Mouse (Mus musculus) gastrocnemius, adult 18-20 months (tissue): ENCODE results near the gene Aspg. TPM values are rescaled to one million over a fixed set of nuclear protein-coding genes. Genes with fewer than 3 reads are reported as not detected.
A peak's percentile ranks its signal among the peaks of the same experiment; 100 is the strongest.

Experiments
- DNase-seq: peaks from one replicate; pipeline ENCODE4 v3.0.0; 2021; ENCODE audit warnings: low spot score
- long read RNA-seq, 2 experiments: library from polyadenylated mRNA; stranded (forward); transcript quantifications; one replicate each; pipeline ENCODE4 v2.0.0; 2021
- total RNA-seq, 2 experiments: library from RNA; stranded (reverse); gene quantifications; 2 replicates each; pipeline ENCODE4 v1.2.3; 2021

Aspg gene
- not detected for total RNA-seq
- long read RNA-seq, experiment 1, result 0 reads
- long read RNA-seq, experiment 2, result 0 reads

DNA sequence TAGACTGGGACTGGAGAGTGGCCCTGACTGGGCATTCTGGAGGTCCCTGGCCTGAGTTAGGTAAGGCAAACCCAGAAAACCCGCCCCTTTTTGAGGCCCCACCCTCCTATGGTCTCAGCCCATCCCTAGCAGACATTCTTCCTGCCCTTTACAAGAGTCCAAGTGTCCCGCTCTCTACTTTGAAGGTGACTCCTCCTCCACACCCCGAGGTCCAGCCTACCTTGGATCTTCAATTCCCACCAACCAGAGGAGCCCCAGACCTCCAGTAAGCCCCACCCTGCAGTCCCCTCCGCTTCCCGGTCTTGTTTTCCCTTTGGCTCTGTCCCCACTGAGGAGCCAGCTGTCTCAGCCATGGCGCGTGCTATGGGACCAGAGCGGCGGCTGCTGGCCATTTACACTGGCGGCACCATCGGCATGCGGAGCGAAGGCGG, at the start of gene Aspg:
Gene Aspg, plus strand, starts transcription at position 139 of the 431 bp plus-strand sequence.
- DNase-seq, result no peak

GRCm38 (mm10) chr12:112077651-112078050, 28.8 kb upstream of the Aspg start:
- DNase-seq, result peak; percentile 45

- no peak for DNase-seq
Measured at GRCm38 (mm10) chr12:112079911-112080310, 26.6 kb upstream of the Aspg start.

DNA sequence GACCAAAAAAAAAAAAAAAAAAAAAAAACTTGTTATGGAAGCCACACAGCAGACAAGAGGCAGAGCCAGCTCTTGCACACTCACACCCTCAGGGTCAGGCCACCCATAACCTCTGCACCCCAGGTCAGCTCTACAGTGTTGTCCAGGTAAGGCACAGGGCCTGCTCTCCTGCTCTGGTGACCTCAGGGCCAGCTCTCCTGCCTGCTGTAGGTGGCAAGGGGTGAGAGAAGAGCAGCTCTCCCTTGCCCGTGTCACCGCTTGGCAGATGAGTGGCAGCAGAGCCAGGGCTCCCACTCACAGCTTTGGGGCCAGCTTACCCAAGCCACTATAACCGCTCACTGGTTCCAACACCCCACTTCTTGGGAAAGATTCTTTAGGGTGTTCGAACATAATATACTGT, 25.6 kb upstream of the Aspg start:
- no peak for DNase-seq

GRCm38 (mm10) chr12:112082241-112082640, 24.2 kb upstream of the Aspg start:
- DNase-seq, result no peak

GRCm38 (mm10) chr12:112086250-112086649, 20.2 kb upstream of the Aspg start:
- DNase-seq, result no peak

- DNase-seq, result no peak
Measured at GRCm38 (mm10) chr12:112086726-112087125, 19.8 kb upstream of the Aspg start.

DNA sequence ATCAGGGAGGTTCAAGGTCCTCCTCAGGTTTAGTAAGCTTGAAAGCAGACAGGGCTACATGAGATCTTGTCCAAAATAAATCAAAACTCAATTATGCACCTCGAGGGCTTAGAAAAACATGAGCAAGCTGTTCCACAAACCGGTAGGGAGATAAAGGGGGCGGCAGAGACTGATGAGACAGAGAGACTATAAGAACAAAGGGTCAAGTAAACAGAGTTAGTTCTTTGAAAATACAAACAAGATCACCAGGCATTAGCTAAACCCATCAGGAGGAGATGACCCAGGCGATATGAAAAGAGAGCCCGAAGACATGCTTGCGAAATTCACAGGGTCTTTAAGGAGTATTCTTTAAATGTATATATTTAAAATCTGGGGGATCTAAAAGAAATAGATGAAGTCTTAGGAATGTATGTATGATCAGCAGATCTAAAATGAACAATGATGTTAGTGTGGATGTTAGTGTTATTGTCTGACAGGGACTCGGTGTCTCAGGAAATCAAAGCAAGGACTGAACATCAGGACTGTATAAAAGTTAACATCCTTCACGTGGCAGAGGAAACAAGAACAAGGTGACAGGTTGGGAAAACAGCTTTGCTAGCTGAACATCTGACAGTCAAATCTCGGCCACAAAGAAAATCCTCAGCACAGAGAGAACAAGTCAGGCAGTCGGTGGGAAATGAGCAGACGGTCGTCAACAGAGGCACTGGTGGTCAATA, 17.7 kb upstream of the Aspg start:
- DNase-seq, result no peak

GRCm38 (mm10) chr12:112091054-112091453, 15.4 kb upstream of the Aspg start:
- DNase-seq, result peak; percentile 72

DNA sequence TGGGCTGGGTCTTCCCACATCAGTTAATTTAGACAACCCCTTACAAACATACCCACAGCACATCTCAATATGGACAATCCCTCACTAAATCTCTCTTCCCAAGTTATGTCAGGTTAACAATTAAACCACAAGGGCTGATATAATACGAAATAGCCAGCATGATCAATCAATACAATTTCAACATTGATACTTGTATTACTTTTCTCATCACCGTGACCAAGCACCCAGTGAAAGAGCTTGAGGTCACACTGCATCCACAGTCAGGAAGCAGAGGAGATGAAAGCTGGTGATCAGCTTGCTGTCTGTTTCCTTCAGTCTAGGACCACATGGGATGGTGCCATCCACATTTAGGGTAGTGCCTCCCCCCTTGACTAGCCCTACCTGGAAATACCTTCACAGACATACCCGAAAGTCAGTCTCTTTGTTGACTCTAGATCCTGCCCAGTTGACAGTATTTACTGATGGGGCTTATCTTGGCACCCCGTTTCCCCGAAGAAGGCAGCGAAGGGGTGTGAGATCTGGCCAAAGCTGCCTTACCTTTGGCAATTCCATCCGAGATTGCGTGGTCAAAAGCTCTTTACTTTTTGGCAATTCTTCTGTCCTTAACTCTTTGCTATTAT, 12.1 kb upstream of the Aspg start:
- DNase-seq, result no peak

DNA sequence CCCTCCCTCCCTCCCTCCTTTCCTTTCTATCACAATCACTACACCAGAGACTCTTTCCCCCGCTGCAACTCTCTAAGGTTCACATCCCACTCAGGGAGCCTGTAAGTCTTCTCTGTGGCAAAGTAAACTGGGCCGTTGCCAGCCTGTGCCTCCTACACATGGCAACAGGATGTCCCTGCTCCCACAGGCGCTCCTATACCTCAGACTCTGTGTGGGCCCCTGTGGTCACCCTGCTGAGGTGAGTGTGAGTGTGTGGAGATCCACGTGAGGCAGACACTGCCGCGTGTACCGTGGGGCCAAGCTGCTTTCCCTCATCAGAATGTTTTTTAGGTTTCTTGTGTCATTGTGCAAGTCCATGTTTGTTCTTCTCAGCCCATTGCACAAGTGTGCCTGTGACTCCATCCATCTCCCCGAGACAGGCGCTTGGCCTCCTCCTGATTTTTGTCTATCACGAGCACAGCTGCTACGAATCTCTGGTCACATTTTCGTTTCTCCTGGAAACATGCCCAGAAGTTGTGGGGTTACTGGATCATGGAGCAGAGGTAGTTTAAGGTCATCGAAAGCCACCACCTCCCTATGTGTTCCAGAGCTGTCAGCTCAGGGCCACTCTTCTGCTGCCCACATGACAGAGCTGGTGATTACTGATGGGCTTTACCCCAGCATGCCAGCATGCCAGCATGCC, 10.3 kb upstream of the Aspg start:
- peak; percentile 49 for DNase-seq

DNA sequence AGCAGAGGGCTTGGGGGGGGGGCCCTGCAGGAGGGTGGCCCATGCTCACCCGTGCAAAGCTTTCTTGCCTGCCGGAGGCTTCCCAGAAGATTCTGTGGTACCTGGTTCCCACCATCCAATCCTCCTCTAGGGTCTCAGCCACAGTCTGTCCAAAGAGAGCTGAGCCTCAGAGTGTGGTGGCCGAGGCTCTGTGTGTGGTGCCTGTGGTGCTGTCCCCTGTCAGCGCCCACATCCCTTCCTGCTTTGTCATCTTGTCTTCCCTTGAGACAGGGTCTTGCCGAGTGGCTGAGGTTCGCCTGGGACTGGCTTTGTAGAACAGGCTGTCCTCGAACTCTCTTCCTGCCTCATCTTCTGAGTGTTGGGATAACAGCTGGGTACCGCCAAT, 9.8 kb upstream of the Aspg start:
- DNase-seq, result no peak

GRCm38 (mm10) chr12:112100106-112100505, 6.4 kb upstream of the Aspg start:
- DNase-seq, result no peak

GRCm38 (mm10) chr12:112101045-112101444, 5.4 kb upstream of the Aspg start:
- DNase-seq, result no peak

GRCm38 (mm10) chr12:112103179-112103578, 3.3 kb upstream of the Aspg start:
- no peak for DNase-seq

DNA sequence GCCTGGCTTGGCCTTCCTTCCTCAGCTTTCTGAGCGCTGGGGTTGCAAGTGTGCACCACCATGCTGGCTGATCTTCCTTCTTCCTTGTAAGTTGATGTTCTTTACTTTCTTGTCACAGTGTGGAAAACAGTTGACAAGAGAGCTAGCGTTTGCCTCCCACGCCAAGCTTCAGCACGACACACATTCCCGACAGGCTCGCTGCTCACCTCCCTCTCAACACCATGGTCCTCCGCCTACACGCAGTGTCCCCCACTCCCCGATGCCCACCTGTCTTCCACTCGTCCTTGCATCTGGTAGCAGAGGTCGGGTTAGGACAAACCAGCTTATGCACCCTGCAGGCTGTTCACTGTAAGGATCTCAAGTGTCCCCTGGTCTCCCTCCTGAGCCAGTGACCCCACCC, 1.6 kb upstream of the Aspg start:
- DNase-seq, result no peak

- no peak for DNase-seq
Measured at GRCm38 (mm10) chr12:112107685-112108084, 1.2 kb downstream of the Aspg start.

GRCm38 (mm10) chr12:112108696-112109445, 2.4 kb downstream of the Aspg start:
- DNase-seq, result no peak

- DNase-seq, result no peak
Measured at GRCm38 (mm10) chr12:112109701-112110100, 3.2 kb downstream of the Aspg start.

DNA sequence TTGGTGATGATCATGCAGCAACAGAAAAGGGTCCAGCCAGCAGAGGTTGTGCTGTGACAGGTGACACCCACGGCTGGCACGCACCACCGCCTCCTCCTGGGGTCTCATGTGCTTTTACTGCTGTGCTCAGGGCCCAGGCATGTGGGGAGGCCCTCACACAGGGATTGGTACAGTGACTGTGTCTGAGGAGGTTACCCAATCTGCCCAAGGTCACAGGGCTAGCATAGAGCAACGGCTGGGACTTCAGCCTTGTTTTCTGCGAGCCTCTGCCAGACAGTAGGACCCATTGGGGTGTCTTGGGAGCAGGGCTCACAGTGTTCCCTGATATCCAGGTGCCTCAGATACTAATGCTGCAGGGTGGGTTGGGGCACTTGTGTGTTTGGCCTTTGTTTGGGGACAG, 4.8 kb downstream of the Aspg start:
- no peak for DNase-seq

- DNase-seq, result no peak
Measured at GRCm38 (mm10) chr12:112112235-112112634, 5.8 kb downstream of the Aspg start.
